Mouse (Mus musculus): ENCODE measurements around the gene Slfn2.
"Not testable (repeated sequence)": the region's sequence is repeated elsewhere in the genome, so short reads cannot be mapped to it uniquely, and the experiment has no call there.

Slfn2 gene

GRCm38 (mm10) chr11:83064946-83065345 is at the start of gene Slfn2:
Gene Slfn2, plus strand, starts transcription at chr11:83065112.
- CTCF ChIA-PET, result no interaction called here
- POLR2A ChIA-PET, result no interaction called here

GRCm38 (mm10) chr11:83016093-83016492 is 48.8 kb upstream of the Slfn2 start:
- ChIA-PET CTCF (no interaction called here), POLR2A (no interaction called here)

GRCm38 (mm10) chr11:83019561-83020519 is 45.1 kb upstream of the Slfn2 start:
- CTCF ChIA-PET, result not testable (repeated sequence)
- POLR2A ChIA-PET, result interaction anchor here in 3 of 4 experiments (0.6 to 2.0 kb wide), 7 partner anchors 19 to 275 kb away, joined by 3 to 17 read pairs (median 3); partner anchors contain the start of gene Slfn9 (in 3 of the 3)

GRCm38 (mm10) chr11:83020621-83021020 is 44.3 kb upstream of the Slfn2 start, which contains the start of gene Slfn8:
Gene Slfn8, minus strand, starts transcription at chr11:83020810.
- ChIA-PET CTCF (no interaction called here), POLR2A (interaction anchor here in 3 of 4 experiments (1.0 to 2.0 kb wide), 4 partner anchors 29 to 276 kb away, joined by 3 to 17 read pairs (median 7); partner anchors contain the start of gene Slfn9 (in 3 of the 3))

- CTCF ChIA-PET, result not testable (repeated sequence)
- POLR2A ChIA-PET, result interaction anchor here in 2 of 4 experiments (1.0 to 1.5 kb wide), 3 partner anchors 19 to 49 kb away, joined by 3 read pairs; partner anchors contain the start of gene Slfn9 (in 1 of the 2)
Observed at GRCm38 (mm10) chr11:83038686-83039085, 26.2 kb upstream of the Slfn2 start.

GRCm38 (mm10) chr11:83039156-83039555 is 25.8 kb upstream of the Slfn2 start:
- POLR2A ChIA-PET, result interaction anchor here in 2 of 4 experiments (1.0 to 1.5 kb wide), 3 partner anchors 19 to 50 kb away, joined by 3 read pairs; partner anchors contain the start of gene Slfn9 (in 1 of the 2)
- CTCF ChIA-PET, result interaction anchor here in 1 of 4 experiments (0.6 to 1.0 kb wide), 2 partner anchors 19 to 1373 kb away, joined by 3 to 4 read pairs; no protein-coding TSS in a partner anchor

- POLR2A ChIA-PET, result interaction anchor here in 2 of 4 experiments (1.0 to 1.5 kb wide), 2 partner anchors 48 to 50 kb away, joined by 3 read pairs; partner anchors contain the start of gene Slfn9 (in 1 of the 2)
- CTCF ChIA-PET, result interaction anchor here in 2 of 4 experiments (0.6 to 1.0 kb wide), 4 partner anchors 18 to 1372 kb away, joined by 3 to 5 read pairs (median 4); no protein-coding TSS in a partner anchor
Observed at GRCm38 (mm10) chr11:83039796-83040195, 25.1 kb upstream of the Slfn2 start.

GRCm38 (mm10) chr11:83040325-83040724 is 24.6 kb upstream of the Slfn2 start:
- CTCF ChIA-PET, result interaction anchor here in 2 of 4 experiments (0.7 kb wide), 2 partner anchors 128 to 218 kb away, joined by 3 to 5 read pairs; no protein-coding TSS in a partner anchor
- POLR2A ChIA-PET, result interaction anchor here in 1 of 4 experiments (1.5 kb wide), 1 partner anchor 49 kb away, joined by 3 read pairs; the partner anchor contains the start of gene Slfn9

GRCm38 (mm10) chr11:83041000-83041399 is 23.9 kb upstream of the Slfn2 start:
- POLR2A ChIA-PET, result no interaction called here
- CTCF ChIA-PET, result no interaction called here

GRCm38 (mm10) chr11:83043891-83044290 is 21.0 kb upstream of the Slfn2 start:
- POLR2A ChIA-PET, result interaction anchor here in 1 of 4 experiments (0.6 to 1.3 kb wide), 2 partner anchors 14 to 637 kb away, joined by 3 to 4 read pairs; no protein-coding TSS in a partner anchor

GRCm38 (mm10) chr11:83045642-83046041 is 19.3 kb upstream of the Slfn2 start:
- POLR2A ChIA-PET, result no interaction called here
- CTCF ChIA-PET, result interaction anchor here in 1 of 4 experiments (0.7 kb wide), 1 partner anchor 12 kb away, joined by 3 read pairs; no protein-coding TSS in a partner anchor

More at GRCm38 (mm10) chr11:83043891-83044290, 21.0 kb upstream of the Slfn2 start:
- CTCF ChIA-PET, result interaction anchor here in 1 of 4 experiments (0.6 kb wide), 1 partner anchor 1268 kb away, joined by 7 read pairs; no protein-coding TSS in a partner anchor

- CTCF ChIA-PET, result interaction anchor here (0.5 to 2.5 kb wide), 13 partner anchors 9 to 570 kb away, joined by 3 to 8 read pairs (median 3); partner anchors contain the start of gene Slfn3 (in 1 of the 4)
- POLR2A ChIA-PET, result interaction anchor here in 1 of 4 experiments (0.9 to 1.5 kb wide), 2 partner anchors 14 to 152 kb away, joined by 4 read pairs; no protein-coding TSS in a partner anchor
Observed at GRCm38 (mm10) chr11:83057863-83058262, 7.0 kb upstream of the Slfn2 start.

GRCm38 (mm10) chr11:83060412-83061020 is 4.4 kb upstream of the Slfn2 start:
- ChIA-PET POLR2A (no interaction called here), CTCF (no interaction called here)

GRCm38 (mm10) chr11:83061806-83062205 is 3.1 kb upstream of the Slfn2 start:
- CTCF ChIA-PET, result no interaction called here
- POLR2A ChIA-PET, result no interaction called here

GRCm38 (mm10) chr11:83063126-83063525 is 1.8 kb upstream of the Slfn2 start:
- CTCF ChIA-PET, result no interaction called here
- POLR2A ChIA-PET, result interaction anchor here in 1 of 4 experiments (1.4 kb wide), 1 partner anchor 16 kb away, joined by 3 read pairs; no protein-coding TSS in a partner anchor

- ChIA-PET CTCF (no interaction called here), POLR2A (interaction anchor here in 1 of 4 experiments (1.4 kb wide), 1 partner anchor 16 kb away, joined by 3 read pairs; no protein-coding TSS in a partner anchor)
Observed at GRCm38 (mm10) chr11:83063941-83064349, 967 bp upstream of the Slfn2 start.

- ChIA-PET CTCF (interaction anchor here in 3 of 4 experiments (0.6 to 1.6 kb wide), 4 partner anchors 8 to 394 kb away, joined by 3 to 4 read pairs (median 3); partner anchors contain the start of gene Rad51d (in 1 of the 3)), POLR2A (interaction anchor here in 1 of 4 experiments (0.7 kb wide), 1 partner anchor 287 kb away, joined by 3 read pairs; no protein-coding TSS in a partner anchor)
Observed at GRCm38 (mm10) chr11:83065441-83066344, 781 bp downstream of the Slfn2 start.

Data from embryonic stem cell, embryonic (primary cell).